Mouse (Mus musculus): Measurements from ENCODE around the gene Ttc38.

The Ttc38 gene

DNA sequence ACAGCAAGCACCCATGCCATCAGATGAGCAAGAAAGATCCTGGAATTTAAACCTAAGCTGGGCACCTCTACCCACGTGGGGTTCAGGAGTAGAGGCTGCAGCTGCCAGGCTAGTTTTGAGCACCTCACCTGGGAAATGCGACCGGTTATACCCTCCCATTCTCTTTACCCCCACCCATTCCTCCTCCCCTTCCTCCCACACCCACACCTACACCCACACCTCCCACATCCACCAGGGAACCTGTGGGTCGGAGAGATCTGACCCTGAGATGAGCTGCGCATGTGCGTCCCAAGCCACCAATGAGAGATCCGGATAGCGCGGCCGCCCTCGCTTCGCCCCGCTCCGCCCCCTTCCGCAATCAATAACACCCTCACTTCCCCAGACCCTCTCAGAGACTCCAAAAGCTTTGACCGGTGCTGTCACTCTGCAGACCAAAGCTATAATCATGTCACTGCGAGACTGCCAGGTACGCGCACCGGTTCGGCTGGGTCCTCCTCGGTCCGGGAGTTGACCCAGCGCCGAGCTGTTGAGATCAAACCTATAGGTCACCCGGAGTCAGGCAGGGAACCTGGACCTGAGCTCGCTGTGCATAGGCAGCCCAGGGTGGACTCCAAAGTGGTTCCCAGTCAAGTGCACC is at the start of gene Ttc38:
TSS of gene Ttc38 (plus strand) at position 353 of the 637 bp plus-strand sequence.
- peak; percentile 88 for DNase-seq

DNA sequence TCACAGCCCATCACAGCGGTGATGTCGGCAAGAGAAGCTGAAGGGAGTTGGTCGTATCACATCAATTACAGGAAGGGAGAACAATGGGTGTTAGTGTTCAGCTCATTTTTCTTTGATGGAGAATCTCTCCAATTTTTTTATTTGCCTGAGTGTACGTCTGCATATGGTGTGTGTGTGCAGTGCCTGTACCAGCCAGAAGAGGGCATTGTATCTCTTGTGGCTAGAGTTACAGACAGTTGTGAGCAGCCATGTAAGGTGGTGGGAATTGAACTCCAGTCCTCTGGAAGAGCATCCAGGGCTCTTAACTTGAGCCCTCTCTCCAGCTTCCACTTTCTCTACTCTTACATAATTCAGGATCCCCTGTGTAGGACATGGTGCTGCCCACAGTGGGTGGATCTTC is 49.0 kb upstream of the Ttc38 start:
- DNase-seq = no peak

DNA sequence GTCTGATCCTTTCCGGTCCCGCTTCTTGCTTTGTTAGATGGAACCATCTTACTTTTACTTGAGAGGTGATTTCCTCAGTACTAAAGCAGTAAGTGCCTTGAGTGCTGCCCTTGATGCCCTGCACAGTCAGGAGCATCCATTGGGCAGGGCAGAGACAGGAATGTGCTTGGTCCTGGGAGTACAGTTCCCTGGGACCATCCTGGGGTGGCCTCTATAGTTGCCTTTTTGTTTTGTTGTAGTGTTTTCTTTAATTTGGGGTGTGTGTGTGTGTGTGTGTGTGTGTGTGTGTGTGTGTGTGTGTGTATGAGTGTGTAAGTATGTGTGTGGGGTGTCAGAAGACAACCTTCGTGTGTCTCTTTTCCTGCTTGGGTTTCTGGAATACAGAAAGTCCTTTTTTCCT is 47.8 kb upstream of the Ttc38 start:
- DNase-seq = no peak

DNA sequence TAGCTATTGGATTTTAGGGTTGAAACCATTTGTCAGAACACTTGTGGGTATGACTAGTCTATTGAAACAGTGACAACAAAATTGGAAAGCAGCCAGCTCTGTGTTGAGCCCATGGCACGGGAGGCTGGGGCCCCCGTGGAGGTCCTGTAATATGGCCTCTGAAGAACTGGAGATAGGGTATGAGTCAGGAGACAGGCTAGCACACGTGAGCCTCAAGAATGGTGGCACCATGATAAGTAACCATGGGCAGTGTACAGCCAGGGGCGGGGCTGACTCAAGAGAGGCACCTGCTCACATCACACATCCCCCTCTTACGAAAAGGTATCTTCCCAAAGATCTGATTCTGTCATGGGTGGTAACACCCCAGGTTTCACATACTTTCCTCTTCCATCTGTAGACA is 45.4 kb upstream of the Ttc38 start:
- no peak for DNase-seq

DNA sequence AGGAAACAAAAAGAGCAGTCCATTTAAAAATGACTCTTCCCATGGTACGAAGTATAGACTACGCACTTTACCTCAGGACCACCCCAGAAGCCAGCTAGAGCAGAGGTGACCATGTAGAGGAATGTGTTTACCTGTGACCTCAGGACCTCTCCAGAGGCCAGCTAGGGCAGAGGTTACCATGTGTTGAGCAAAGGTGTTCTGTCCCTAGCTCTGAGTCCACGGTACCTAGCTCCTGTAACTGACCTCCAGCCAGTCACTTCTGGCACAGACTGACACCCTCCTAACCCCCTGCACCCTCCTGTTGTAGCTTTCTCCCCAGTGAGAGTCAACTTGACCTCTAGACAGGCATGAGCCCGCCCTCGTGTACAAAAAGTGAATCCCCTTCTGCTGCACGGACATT is 44.6 kb upstream of the Ttc38 start:
- DNase-seq = no peak

DNA sequence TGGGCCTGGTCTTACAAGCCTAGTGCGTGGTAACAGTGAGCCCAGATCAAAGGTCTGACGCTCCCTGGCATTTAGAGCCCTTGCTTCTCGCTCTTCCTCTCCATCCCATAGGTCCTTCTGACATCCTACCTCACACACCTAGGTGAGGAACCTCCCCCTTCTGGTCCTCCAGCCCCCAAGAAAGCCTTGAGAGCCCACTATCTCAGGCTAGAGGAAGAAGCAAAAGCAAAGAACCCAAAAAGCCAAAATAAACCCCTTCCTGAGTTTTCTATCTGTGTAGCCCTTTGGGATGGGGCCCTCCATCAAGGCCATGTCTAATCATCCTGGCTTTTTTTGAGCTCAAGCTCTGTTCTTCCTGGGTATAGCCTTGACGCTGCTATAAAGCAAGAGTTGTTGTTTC is 44.1 kb upstream of the Ttc38 start:
- DNase-seq = no peak

DNA sequence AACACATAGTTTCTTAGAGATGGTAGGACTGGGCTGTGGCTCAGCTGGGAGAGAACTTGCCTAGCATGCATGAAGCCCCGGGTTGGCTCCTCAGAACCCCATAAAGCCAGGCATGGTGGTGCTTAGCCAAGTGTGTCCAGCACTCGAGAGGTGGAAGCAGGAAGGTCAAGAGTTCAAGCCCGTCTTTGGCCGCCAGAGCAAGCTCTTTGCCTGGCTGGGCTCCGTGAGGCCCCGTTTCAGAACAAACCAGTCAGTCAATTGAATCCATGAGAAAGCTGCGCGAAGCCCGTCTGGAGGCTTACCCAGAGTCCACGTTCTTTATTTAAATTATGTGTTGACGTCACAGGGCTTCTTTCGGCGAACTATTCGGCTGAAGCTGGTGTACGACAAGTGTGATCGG is 43.5 kb upstream of the Ttc38 start:
- DNase-seq = no peak

DNA sequence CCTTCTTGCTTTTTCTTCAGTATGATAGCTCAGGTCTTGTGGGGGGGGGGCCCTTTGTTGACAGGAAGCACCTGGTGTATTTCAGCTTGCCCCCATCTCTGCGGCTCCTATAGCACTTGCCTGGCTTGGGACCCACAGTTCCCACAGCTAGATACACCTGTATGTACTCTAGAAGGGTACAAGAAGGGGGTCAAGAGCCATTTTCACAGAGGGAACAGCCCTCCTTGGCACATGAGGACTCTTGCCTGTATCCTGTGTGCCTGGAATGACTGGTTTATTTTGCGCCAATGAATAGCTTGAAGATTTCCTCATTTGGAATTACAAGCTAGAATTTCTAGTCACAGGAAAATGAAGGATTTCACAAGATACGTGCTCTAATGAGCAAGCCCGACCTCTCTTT is 40.7 kb upstream of the Ttc38 start:
- no peak for DNase-seq

DNA sequence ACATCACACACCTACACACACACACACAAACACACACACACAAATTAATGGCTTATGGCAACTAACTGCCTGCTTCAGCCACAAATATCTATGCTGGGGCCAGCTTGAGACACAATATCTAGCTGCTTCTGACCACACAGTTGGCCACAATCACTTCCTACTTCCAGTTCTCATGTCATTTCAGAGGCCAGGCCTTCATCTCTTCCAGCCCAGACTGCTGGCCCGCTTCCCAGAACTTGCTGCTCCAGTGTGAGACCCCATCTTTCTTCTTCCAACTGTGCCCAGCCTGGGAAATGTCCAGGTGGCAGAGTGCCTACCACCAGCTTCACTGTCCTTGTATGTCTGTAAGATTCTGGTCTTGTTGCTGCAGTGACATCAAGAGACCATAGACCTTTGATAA is 39.3 kb upstream of the Ttc38 start:
- no peak for DNase-seq

DNA sequence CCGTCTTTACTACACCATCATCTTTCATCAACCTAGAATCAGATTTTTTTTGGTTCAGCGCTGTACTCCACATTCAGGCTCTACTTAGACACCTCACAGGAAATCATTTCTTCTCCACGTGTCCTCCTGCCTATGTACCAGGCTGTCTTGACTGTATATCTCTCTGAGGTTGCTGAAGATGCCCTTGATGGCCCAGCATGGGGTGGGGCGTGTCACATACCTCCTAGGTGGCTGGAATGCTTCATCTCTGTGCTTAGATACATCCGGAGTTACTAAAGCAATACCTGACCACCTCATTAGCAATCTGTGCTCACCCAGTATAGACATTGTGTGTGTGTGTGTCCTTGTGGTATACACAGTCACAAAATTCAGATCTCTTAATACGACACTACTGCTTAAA is 36.6 kb upstream of the Ttc38 start:
- DNase-seq = no peak

DNA sequence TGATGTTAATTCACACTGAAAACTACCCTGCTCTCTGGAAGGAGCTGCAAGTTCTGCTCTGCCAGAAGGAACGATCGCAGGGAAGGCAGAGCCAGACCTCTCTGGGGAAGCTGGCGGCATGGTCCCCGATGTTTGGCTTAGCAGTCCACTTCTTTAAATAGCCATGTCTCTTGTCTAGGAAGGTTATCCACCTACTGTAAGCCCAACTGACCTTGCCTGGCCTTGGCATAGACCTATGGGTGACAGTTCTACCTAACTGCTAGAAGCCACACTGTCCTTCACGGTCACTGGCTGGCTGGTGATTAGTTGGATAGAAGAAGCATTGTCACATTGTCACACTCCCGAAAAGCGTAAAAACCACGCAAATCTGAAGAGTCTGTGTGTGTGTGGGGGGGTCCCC is 33.4 kb upstream of the Ttc38 start:
- no peak for DNase-seq

DNA sequence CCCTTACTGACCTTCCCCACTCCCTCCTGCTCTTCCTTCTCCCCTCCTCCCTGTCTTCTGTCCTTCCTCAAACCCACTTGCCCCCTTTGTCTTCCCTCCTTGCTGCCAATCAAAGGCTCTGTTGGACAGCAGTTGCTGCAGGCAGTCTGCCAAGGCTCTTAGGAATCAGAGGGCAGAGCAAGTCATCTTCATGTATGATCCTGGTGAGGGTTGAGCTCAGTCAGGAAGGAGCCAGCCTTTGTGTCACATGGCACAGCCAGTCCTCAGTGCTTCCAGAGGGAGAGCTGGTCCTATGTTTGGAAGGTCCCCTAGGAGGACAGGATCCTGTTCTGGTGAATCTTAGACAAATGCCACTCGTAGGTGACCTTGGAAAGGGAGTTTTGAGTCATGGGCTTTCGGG is 29.2 kb upstream of the Ttc38 start:
- DNase-seq = no peak

DNA sequence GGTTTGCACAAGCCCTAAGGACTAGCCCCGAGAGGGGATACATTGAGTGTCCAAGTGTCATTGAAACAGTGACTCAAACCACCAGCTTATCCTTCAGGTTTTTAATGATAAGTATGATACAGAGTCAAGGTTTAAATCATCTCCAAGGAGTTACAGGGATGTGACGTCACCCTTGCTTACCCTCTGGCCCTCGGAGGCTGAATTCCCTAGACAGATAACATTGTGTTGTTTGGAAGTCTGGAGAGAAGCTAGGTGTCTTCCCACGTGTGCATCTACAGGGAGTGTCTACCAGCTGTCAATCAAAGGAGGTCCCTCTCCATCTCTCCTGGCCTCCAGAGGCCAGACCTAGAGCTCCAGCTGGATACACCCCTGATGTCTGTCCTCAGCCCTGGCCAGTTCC is 25.2 kb upstream of the Ttc38 start:
- no peak for DNase-seq

DNA sequence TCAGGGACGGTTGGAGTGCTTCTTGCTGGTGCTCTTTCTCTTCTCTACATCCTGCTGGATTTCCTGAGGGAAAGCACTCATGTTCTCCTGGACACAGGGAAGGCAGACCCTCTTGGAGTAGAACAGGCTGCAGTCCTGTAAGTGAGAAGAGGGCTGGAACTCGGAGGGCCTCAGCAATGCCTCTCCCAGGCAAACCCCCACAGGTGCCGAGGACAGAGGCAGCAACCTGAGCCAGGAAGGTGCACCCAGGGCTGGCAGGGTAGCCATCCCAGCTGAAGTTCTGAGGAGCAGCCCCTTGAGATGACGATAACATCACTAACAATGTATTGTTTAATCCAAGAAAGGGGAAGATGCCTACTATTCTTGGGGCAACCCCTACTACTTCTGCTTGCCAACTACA is 24.7 kb upstream of the Ttc38 start:
- no peak for DNase-seq

DNA sequence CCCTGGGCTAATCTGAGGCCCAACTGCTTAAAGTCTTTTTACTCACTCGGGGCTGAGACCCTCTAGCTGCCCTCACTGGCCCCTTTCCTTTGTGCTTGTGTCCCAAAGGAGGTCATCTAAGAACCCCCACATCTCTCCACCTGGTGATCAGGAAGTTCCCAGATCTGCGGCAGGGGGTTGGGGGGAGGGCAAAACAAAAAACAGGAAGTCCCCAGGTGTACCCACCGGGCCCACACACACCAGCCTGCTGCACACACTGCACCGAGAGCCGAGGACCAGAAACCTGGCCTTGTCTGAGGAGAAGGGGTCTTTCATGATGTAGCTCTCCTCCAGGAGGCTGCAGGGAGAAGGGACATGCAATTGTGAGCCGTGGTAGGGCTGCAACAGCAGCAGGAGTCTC is 24.1 kb upstream of the Ttc38 start:
- DNase-seq = no peak

DNA sequence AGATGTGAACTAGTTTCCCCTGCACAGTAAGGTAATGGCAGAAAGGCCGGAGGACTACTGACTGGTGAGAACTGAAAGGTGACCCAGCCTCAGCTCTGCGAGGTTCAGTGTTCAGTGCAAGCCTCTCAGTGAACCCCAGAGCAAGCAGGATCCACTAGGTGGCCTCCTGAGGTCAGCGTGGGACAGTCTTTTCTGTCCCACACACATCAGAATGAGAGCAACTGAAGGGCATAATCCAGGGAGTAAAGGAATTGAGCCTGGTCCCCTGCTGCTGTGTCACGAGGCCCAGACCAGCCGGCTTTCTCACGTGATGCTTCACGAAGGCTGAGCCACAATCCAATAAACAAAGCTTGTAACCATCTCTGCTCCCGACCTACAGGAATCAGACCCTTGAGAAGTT is 23.7 kb upstream of the Ttc38 start:
- no peak for DNase-seq

DNA sequence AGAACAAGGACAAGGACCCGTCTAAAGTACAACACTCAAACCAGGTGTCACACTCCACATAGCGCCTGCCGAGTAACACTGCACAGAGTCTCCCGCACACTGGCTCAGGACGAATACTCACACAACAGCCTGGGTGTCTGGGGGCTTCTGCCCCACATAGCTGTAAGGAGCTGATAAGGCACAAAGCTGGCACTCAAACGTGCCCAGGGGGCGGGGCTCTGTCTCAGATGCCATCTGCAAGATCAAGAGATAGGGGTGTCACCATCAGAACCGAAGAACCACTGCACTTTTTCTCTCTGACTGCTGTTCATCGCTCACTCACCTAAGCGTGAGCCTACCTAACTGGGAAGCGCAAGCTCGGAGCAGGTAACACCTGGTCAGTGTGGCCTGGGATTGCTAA is 23.0 kb upstream of the Ttc38 start:
- DNase-seq = no peak

DNA sequence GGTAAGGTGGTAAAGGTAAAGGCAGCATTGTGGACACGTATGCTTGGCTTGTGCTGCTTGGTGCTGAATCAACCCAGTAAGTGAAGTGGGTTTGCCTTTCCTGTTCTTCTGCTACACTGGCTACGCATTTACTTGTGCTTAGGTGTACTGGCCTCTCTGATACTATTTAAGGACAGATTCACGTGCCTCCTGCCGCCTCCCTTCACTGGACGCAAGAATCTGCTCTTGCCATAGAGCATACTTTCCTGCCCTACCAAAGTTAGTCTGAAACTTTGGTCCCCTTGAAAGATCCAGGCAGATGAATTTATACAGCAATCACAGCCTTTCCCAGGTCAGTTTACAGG is 21.7 kb upstream of the Ttc38 start:
- DNase-seq = no peak

DNA sequence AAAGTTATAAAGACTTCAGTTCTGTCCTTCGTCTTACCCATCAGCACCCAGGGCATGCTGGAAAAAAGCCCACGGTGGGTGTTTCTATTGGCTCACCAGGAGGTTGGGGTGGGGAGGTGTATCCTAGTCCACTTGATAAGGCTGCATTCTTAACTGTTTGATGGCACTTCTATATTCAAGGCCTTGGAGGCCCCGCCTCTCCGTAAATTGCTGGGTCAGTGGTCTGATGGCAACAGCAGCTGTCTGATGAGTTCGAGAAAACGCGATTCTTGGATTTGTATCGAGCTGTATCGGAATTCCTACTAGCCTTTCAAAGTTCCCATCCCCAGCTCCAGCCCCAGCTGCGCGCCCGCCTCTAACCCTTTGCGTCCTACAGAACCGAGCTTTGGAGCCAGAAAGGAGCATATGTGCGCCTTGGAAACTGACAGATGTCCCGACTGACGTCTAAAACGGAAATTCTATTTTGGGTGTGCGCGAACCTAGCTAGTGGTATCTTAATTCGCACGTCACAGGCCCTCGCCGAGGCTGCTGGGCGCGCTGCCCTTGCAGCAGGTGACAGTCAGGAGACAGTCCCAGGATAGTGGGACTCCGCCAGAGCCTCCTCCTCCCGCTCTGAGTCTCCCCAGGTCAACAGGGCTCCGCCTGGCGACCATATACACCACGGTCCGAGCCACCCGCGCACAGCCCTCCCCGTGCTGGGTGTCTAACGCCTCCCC is 21.1 kb upstream of the Ttc38 start:
- DNase-seq = peak; percentile 41

DNA sequence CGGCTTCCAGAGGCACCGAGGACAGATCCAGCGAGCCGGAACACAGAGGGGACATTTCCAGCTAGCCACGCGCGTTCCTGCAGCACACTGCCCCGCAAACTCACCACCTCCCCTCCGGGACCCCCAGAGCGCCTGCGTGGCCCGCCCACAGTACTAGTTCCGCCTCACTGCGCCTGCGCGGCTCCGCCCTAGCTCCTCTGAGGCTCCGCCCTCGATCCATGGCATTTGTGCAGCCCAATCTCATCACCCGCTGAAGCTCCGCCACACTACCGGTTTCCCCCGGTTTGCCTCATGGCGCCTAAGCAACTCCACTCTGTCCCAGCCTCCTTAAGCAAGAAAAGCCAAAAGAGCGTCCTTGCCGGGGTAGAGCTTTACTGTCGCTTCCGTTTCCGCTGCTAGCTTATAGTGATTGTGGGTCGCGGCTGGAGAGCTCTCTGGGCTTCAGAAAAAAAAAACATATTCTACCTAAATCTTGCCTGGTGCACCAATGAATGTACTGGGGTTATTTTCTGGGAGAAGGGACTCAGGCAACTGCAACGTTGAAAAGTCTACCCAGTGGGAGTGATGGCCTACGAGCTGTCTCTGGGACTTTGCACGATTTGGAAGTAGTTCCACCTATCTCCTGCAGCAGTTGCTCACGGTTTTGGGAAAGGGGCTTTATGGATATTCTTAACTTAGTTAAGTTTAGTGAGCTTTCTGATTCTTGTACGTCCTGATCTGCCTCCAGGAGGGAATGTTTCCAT is 20.4 kb upstream of the Ttc38 start, which contains the start of gene Cdpf1:
TSS of gene Cdpf1 (minus strand) at position 163 of the 743 bp plus-strand sequence.
- peak; percentile 97 for DNase-seq

DNA sequence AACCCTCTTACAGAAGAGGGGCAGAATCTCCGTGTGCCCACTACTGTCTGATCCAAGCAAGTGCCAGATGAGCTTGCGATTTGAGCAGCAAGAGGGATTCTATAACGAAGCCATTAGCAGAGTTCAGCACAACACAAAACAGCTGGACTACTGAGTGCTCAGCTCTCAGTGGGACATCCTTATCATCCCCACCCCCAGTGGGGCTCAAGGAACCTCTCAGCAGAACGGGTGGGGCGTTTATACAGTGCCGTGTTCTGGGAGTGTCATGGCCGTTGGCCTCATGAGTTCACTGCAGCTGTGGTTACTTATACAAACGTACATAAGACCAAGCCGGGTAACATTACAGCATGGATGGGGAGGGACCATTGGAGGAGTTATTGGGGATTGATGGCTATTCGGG is 18.7 kb upstream of the Ttc38 start:
- DNase-seq = no peak

DNA sequence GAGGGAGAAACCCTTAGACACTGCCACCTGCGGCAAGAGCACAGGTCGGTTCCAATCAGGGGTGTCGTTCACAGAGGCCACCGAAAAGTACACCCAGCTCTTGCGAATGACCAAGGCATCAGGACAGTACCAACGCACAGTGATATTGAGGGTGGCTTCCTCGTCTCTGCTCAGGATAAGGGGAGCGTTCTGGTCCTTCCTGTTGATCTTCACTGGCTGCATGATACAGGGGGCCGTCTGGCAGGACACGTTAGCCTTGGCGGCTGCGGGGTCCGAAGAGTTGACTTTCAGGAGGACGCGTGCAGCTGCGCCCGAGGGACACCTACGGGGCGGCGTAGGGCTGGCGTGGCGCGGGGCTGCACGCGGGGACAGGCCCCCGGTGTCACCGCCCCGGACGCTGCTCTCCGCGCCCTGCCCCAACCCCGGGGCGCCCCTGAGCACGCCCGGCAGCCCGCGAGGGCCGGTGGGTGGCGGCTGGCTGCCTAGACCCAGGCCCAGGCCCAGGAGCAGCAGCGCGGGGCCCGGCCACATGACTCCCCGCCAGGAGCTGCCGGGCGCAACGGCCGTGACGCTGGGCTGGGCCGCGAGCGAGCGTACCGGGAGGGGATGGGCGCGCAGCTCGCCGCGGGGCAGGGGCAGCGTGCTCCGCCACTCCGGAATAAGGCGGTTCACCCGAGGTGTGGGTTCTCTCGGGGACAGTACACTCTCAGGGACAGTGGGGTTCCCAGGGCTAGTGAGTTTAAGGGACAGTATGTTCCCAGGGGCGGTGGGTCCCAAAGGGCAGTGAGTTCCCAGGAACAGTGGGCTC is 10.7 kb upstream of the Ttc38 start, which contains the start of gene Pkdrej:
TSS of gene Pkdrej (minus strand) at position 532 of the 808 bp plus-strand sequence.
- DNase-seq = peak; percentile 73

DNA sequence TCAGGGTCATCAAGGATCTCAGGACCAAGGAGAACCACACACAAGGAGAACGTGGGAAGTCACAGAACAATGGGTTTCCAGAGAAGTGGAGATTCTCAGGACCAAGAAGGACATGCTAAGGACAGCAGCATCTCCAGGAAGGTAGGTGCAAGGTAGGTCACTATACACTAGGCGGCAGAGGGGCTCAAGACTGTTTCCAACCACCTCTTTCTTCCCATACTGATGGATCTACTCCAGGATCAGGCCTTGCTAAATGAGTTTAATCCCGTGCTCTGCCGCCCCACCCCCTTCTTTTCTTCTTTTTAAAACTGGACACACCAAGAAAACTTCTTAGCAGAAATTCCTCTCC is 10.1 kb upstream of the Ttc38 start:
- DNase-seq = peak; percentile 47

All from embryo, embryonic 11 days (tissue).